Mouse (Mus musculus) limb, embryonic 15.5 days (tissue): Measurements from ENCODE around the gene Id3. TPM values are rescaled to one million over a fixed set of nuclear protein-coding genes. Genes with fewer than 3 reads are reported as not detected.

Experiments
- ATAC-seq: fragments of 200-750 bp; cut with Nextera tagmentation; 2 replicates; pipeline ENCODE4 v1.8.0; 2017; ENCODE audit warnings: low read depth, moderate TSS enrichment; ENCODE audit not compliant: insufficient number of reproducible peaks, low FRiP score, low TSS enrichment
- H3K27ac ChIP-seq: fragments of 300-500 bp; sonication (generic); 2 replicates; pipeline ENCODE4 v1.5.1; 2015; ENCODE audit warnings: moderate library complexity, mild to moderate bottlenecking, inconsistent platforms
- H3K27me3 ChIP-seq: fragments of 300-500 bp; sonication (generic); 2 replicates; pipeline ENCODE4 v1.6.1; 2015; ENCODE audit warnings: inconsistent platforms
- H3K36me3 ChIP-seq: fragments of 300-500 bp; sonication (generic); 2 replicates; pipeline ENCODE4 v1.6.1; 2015; ENCODE audit warnings: inconsistent platforms
- H3K4me1 ChIP-seq: fragments of 300-500 bp; sonication (generic); 2 replicates; pipeline ENCODE4 v1.6.1; 2015; ENCODE audit warnings: inconsistent platforms
- H3K4me2 ChIP-seq: fragments of 300-500 bp; sonication (generic); 2 replicates; pipeline ENCODE4 v1.6.1; 2015; ENCODE audit warnings: mild to moderate bottlenecking, inconsistent platforms
- H3K4me3 ChIP-seq: fragments of 300-500 bp; sonication (generic); 2 replicates; pipeline ENCODE4 v1.5.1; 2015; ENCODE audit warnings: mild to moderate bottlenecking, inconsistent platforms
- H3K9ac ChIP-seq: fragments of 300-500 bp; sonication (generic); 2 replicates; pipeline ENCODE4 v1.6.1; 2015; ENCODE audit warnings: inconsistent platforms
- H3K9me3 ChIP-seq: fragments of 300-500 bp; sonication (generic); 2 replicates; pipeline ENCODE4 v1.6.1; 2016; ENCODE audit warnings: inconsistent platforms
- WGBS: fragments of 180-500 bp; shearing (Covaris S2); methylation state at CpG from one replicate; pipeline ENCODE4 v1.1.7; 2015; 5-methylcytosine and 5-hydroxymethylcytosine counted together
- polyA plus RNA-seq: library from polyadenylated mRNA; unstranded; fragments of >200 nt; fragmentation: Nextera tagmentation; extraction: Ambion mirVana; gene quantifications from 2 replicates; pipeline ENCODE4 v1.2.1, GENCODE M21; 2015

Id3 gene
- polyA plus RNA-seq, 1 experiment from 2014 or later, result 488 TPM

GRCm38 (mm10) chr4:136186315-136186714 is 43.0 kb downstream of the Id3 start:
- Histone ChIP-seq H3K27me3 (no peaks in the 10 kb centered on the region), H3K36me3 (peaks cover 24% of the 10 kb centered on the region), H3K9ac (no peak overlapping the region), H3K4me1 (peaks cover 6% of the 10 kb centered on the region; the same call in 1 of the 2 replicates), H3K9me3 (no peaks in the 10 kb centered on the region), H3K4me2 (no peak overlapping the region), H3K4me3 (no peak overlapping the region), H3K27ac (no peak overlapping the region)
- 86% methylated on average over 8 of the region's 8 CpGs for WGBS
- ATAC-seq, result no peak

GRCm38 (mm10) chr4:136186739-136187472 is 43.6 kb downstream of the Id3 start:
- no peak for ATAC-seq
- no peak overlapping the region for H3K4me2 ChIP-seq
- H3K27me3 ChIP-seq, result no peaks in the 10 kb centered on the region
- H3K4me1 ChIP-seq, result 0 out of 2 replicates have a peak, but pooled peaks cover 4% of the 10 kb centered on the region
- no peak overlapping the region for H3K9ac ChIP-seq
- H3K4me3 ChIP-seq, result no peak overlapping the region
- peaks cover 28% of the 10 kb centered on the region for H3K36me3 ChIP-seq
- WGBS, result 83% methylated on average over 23 of the region's 23 CpGs
- H3K9me3 ChIP-seq, result no peaks in the 10 kb centered on the region
- no peak overlapping the region for H3K27ac ChIP-seq

- H3K27me3 ChIP-seq, result no peaks in the 10 kb centered on the region
- no peak for ATAC-seq
- H3K4me2 ChIP-seq, result no peak overlapping the region
- 77% methylated on average over 6 of the region's 6 CpGs for whole genome bisulfite sequencing
- no peak overlapping the region for H3K27ac ChIP-seq
- no peaks in the 10 kb centered on the region for H3K9me3 ChIP-seq
- H3K4me1 ChIP-seq, result 0 out of 2 replicates have a peak, but pooled peaks cover 4% of the 10 kb centered on the region
- no peak overlapping the region for H3K4me3 ChIP-seq
- H3K36me3 ChIP-seq, result peaks cover 37% of the 10 kb centered on the region
- no peak overlapping the region for H3K9ac ChIP-seq
Observed at GRCm38 (mm10) chr4:136188973-136189737, 45.9 kb downstream of the Id3 start.

- peaks cover 37% of the 10 kb centered on the region for H3K36me3 ChIP-seq
- 0 out of 2 replicates have a peak, but pooled peaks cover 4% of the 10 kb centered on the region for H3K4me1 ChIP-seq
- no peak overlapping the region for H3K4me3 ChIP-seq
- no peaks in the 10 kb centered on the region for H3K9me3 ChIP-seq
- 76% methylated on average over 8 of the region's 8 CpGs for WGBS
- no peak overlapping the region for H3K4me2 ChIP-seq
- H3K27ac ChIP-seq, result no peak overlapping the region
- no peaks in the 10 kb centered on the region for H3K27me3 ChIP-seq
- H3K9ac ChIP-seq, result no peak overlapping the region
- no peak for ATAC-seq
Observed at GRCm38 (mm10) chr4:136189912-136190311, 46.6 kb downstream of the Id3 start.

GRCm38 (mm10) chr4:136193571-136193970 is 50.3 kb downstream of the Id3 start:
- 79% methylated on average over 3 of the region's 3 CpGs for WGBS
- ATAC-seq, result no peak
- Histone ChIP-seq H3K4me1 (no peaks in the 10 kb centered on the region; the same call in 1 of the 2 replicates), H3K36me3 (peaks cover 17% of the 10 kb centered on the region), H3K4me2 (no peak overlapping the region), H3K27ac (no peak overlapping the region), H3K9ac (no peak overlapping the region), H3K4me3 (no peak overlapping the region), H3K27me3 (no peaks in the 10 kb centered on the region), H3K9me3 (no peaks in the 10 kb centered on the region)

GRCm38 (mm10) chr4:136195029-136195428 is 51.7 kb downstream of the Id3 start:
- Histone ChIP-seq H3K4me2 (no peak overlapping the region), H3K27ac (no peak overlapping the region), H3K9me3 (no peaks in the 10 kb centered on the region), H3K9ac (no peak overlapping the region), H3K4me3 (no peak overlapping the region), H3K36me3 (peaks cover 17% of the 10 kb centered on the region), H3K4me1 (no peaks in the 10 kb centered on the region; the same call in 1 of the 2 replicates), H3K27me3 (no peaks in the 10 kb centered on the region)
- 49% methylated on average over 7 of the region's 7 CpGs for WGBS
- ATAC-seq, result no peak

Other genes starting within 250 kb of the Id3 start
- 0.89 and 1.1 TPM in 2 replicates for gene Cnr2, start 248.1 kb upstream of the Id3 start, polyA plus RNA-seq
- 78.4 and 97.2 TPM in 2 replicates for gene Fuca1, start 222.8 kb upstream of the Id3 start, polyA plus RNA-seq
- 81.1 and 84.8 TPM in 2 replicates for gene Hmgcl, start 197.0 kb upstream of the Id3 start, polyA plus RNA-seq
- gene Gale, start 179.8 kb upstream of the Id3 start, polyA plus RNA-seq, result 58.2 and 66.7 TPM in 2 replicates
- gene Lypla2, start 170.9 kb upstream of the Id3 start, polyA plus RNA-seq, result 114 TPM in 2 replicates
- 51.3 and 54.5 TPM in 2 replicates for gene Pithd1, start 156.2 kb upstream of the Id3 start, polyA plus RNA-seq
- 47.0 and 47.7 TPM in 2 replicates for gene Eloa, start 121.7 kb upstream of the Id3 start, polyA plus RNA-seq
- 425 and 483 TPM in 2 replicates for gene Rpl11, start 90.1 kb upstream of the Id3 start, polyA plus RNA-seq
- 10.0 and 14.5 TPM in 2 replicates for gene E2f2, start 28.9 kb downstream of the Id3 start, polyA plus RNA-seq
- 15.4 and 19.0 TPM in 2 replicates for gene Asap3, start 62.9 kb downstream of the Id3 start, polyA plus RNA-seq
- 20.6 and 29.9 TPM in 2 replicates for gene Tcea3, start 104.2 kb downstream of the Id3 start, polyA plus RNA-seq
- 25.0 and 25.9 TPM in 2 replicates for gene Zfp46, start 141.2 kb downstream of the Id3 start, polyA plus RNA-seq
- 160 and 164 TPM in 2 replicates for gene Hnrnpr, start 167.4 kb downstream of the Id3 start, polyA plus RNA-seq